Mouse (Mus musculus) brain, adult 10 weeks (tissue): ENCODE results near the gene Olfr566. TPM values are rescaled to one million over a fixed set of nuclear protein-coding genes. Genes with fewer than 3 reads are reported as not detected.

Source experiments
- polyA plus RNA-seq: library from polyadenylated mRNA; stranded (reverse); fragments of 350-450 nt; fragmentation: Illumina TruSeq; extraction: RNeasy Lipid Tissue Mini Kit (QIAGEN cat#74804); gene quantifications from one replicate; pipeline ENCODE4 v1.2.3, GENCODE M21; 2015; ENCODE audit warnings: low read depth, low replicate concordance

The Olfr566 gene
- not detected for polyA plus RNA-seq

GRCm38 (mm10) chr7:102858665-102859064 is at the start of gene Olfr566:
Olfr566 (minus strand) TSS chr7:102858765.

GRCm38 (mm10) chr7:102890782-102891181 is 32.2 kb upstream of the Olfr566 start, which contains the start of gene Olfr569:
Olfr569 (minus strand) TSS chr7:102890882.

DNA sequence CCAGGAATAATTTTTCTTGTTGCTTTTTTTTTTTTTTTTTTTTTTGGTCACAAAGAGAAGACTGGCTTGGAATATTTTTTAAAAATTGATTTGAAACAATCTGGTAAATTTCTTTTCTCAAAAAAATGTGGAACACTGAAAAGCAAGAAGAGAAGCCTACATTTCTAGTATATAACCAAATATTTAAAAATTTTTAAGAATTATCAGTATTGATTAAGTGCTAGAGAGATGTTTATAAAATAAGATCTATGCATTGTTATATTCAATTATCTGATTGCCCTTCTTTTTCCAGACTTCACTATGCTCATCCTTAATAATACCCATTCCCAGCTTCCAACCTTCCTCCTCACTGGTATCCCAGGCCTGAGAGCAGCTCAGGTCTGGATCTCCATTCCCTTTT is 18.3 kb upstream of the Olfr566 start, which contains the start of gene Olfr568:
Olfr568 (plus strand) TSS at position 301 of the 400 bp plus-strand sequence.

Other genes with a start within 250 kb of the Olfr566 start
- gene Olfr553, start 240.5 kb downstream of the Olfr566 start, polyA plus RNA-seq = not detected
- not detected for gene Olfr554, start 220.3 kb downstream of the Olfr566 start, polyA plus RNA-seq
- not detected for gene Olfr555, start 199.9 kb downstream of the Olfr566 start, polyA plus RNA-seq
- not detected for gene Olfr556, start 193.9 kb downstream of the Olfr566 start, polyA plus RNA-seq
- gene Trim68, start 171.4 kb downstream of the Olfr566 start, polyA plus RNA-seq = 6.1 TPM
- not detected for gene Olfr557, start 162.9 kb downstream of the Olfr566 start, polyA plus RNA-seq
- gene Olfr558, start 156.6 kb downstream of the Olfr566 start, polyA plus RNA-seq = 1.0 TPM
- not detected for gene Olfr33, start 139.7 kb downstream of the Olfr566 start, polyA plus RNA-seq
- gene Olfr559, start 131.3 kb downstream of the Olfr566 start, polyA plus RNA-seq = not detected
- gene Olfr560, start 99.4 kb downstream of the Olfr566 start, polyA plus RNA-seq = 0.33 TPM
- gene Olfr78, start 99.3 kb downstream of the Olfr566 start, polyA plus RNA-seq = 1.1 TPM
- not detected for gene Olfr561, start 87.5 kb downstream of the Olfr566 start, polyA plus RNA-seq
- not detected for gene Olfr564, start 55.3 kb downstream of the Olfr566 start, polyA plus RNA-seq
- gene Olfr568, start 18.4 kb upstream of the Olfr566 start, polyA plus RNA-seq = not detected
- gene Olfr569, start 32.1 kb upstream of the Olfr566 start, polyA plus RNA-seq = not detected
- gene Olfr570, start 35.8 kb upstream of the Olfr566 start, polyA plus RNA-seq = not detected
- gene Olfr571, start 58.8 kb upstream of the Olfr566 start, polyA plus RNA-seq = not detected
- gene Olfr572, start 65.6 kb upstream of the Olfr566 start, polyA plus RNA-seq = not detected
- gene Olfr573-ps1, start 83.8 kb upstream of the Olfr566 start, polyA plus RNA-seq = not detected
- not detected for gene Olfr574, start 89.7 kb upstream of the Olfr566 start, polyA plus RNA-seq
- gene Olfr575, start 100.0 kb upstream of the Olfr566 start, polyA plus RNA-seq = not detected
- gene Olfr576, start 103.9 kb upstream of the Olfr566 start, polyA plus RNA-seq = not detected
- not detected for gene Olfr577, start 117.2 kb upstream of the Olfr566 start, polyA plus RNA-seq
- not detected for gene Olfr578, start 130.6 kb upstream of the Olfr566 start, polyA plus RNA-seq
- gene Olfr582, start 179.3 kb upstream of the Olfr566 start, polyA plus RNA-seq = not detected
- gene Olfr583, start 192.5 kb upstream of the Olfr566 start, polyA plus RNA-seq = not detected
- gene Olfr584, start 223.1 kb upstream of the Olfr566 start, polyA plus RNA-seq = not detected
- not detected for gene Olfr585, start 239.0 kb upstream of the Olfr566 start, polyA plus RNA-seq